Mouse (Mus musculus) left cerebral cortex, postnatal 10 days (tissue): Measurements from ENCODE around the gene Olfr114. TPM values are rescaled to one million over a fixed set of nuclear protein-coding genes. Genes with fewer than 3 reads are reported as not detected.

Experiments used
- DNase-seq, 2 experiments: peaks; one replicate each; pipeline ENCODE4 v3.0.0; 2021 to 2022; ENCODE audit warnings: low spot score in 2 of 2, mixed read lengths in 1 of 2; ENCODE audit errors: extremely low spot score in 1 of 2
- intact Hi-C: fragments of 180-260 bp; cut with DNase I; formaldehyde crosslinking; loops from one replicate; pipeline ENCODE4 v1.15.1; 2025
- total RNA-seq, 2 experiments: library from RNA; stranded (reverse); gene quantifications; 2 replicates each; pipeline ENCODE4 v1.2.3; 2021

Gene Olfr114
- total RNA-seq: not detected

DNA sequence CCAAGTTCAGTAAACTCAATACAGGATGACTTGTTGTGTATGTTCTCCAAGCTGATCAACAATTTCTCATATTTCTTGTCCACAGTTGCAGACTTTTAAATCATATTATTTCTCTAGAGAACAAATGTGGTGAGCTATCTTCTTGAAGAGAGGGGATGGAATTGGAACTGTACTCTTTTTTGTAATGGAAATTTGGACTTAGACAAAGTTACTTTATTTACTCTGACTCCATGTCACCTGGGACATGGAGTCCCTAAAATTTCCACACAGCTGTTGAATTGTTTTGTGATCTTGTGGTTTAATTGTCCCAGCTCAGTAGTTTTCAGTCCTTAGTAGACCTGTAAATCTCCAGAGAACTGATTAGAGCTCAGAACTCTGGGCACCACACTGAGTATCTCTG is at the start of gene Olfr114:
Gene Olfr114, minus strand, starts transcription at position 101 of the 400 bp plus-strand sequence.
- intact Hi-C loops: no loop called here
- no peak for DNase-seq

- intact Hi-C loops: no loop called here
- no peak for DNase-seq
Observed at GRCm38 (mm10) chr17:37627009-37627408, 34.5 kb upstream of the Olfr114 start, which contains the start of the genes Olfr115 and Olfr116. Olfr115 (minus strand) TSS chr17:37627109. Olfr116 (minus strand) TSS chr17:37627199.

DNA sequence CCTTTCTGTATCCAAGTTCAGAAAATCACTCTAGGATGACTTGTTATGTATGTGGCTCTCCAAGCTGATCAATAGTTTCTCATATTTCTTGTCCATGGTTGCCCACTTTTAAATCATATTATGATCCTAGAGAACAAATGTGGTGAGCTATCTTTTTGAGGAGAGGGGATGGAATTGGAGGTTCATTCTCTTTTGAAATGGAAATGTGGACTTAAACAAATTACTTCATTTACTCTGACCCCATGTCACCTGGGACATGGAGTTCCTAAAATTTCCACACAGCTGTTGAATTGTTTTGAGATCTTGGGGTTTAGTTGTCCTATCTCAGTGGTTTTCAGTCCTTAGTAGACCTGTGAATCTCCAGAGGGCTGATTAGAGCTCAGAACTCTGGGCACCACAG is 15.0 kb downstream of the Olfr114 start, which contains the start of gene Olfr113:
Gene Olfr113, minus strand, starts transcription at position 101 of the 400 bp plus-strand sequence.
- intact Hi-C loops: no loop called here
- DNase-seq: no peak

GRCm38 (mm10) chr17:37569351-37569750 is 23.2 kb downstream of the Olfr114 start, which contains the start of gene Olfr112:
Olfr112 (minus strand) TSS chr17:37569451.
- no peak for DNase-seq
- intact Hi-C loops: no loop called here

DNA sequence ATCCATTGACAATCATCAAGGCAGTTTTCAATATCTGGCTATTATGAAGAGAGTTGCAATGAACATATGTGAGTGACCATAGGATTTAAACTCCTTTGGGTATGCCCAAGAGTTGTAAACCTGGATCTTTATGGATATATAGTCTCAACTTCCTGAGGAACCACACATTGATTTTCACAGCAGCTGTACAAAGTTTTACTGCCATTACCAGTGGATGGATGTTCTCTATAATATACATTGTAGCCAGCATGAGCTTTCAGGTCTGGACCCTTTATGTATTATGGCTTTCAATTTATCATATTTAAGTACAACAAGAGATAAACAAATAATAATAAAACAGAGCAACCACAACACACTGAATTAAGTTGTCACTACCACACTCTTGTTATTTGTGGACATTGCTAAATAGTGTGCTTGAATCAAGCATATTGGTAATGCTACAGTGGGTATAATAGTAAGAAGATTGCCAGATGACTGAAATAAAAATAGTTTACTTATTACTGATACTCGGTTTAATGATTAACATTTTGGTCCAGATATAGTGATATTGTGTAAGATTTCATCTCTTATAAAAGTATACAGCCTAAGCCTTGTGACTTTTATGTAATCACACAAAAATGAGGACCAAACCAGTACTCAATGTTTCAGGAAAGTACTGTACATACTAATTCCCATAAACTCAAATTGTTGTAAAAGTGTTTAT is 33.5 kb downstream of the Olfr114 start:
- intact Hi-C loops: no loop called here
- DNase-seq: no peak

DNA sequence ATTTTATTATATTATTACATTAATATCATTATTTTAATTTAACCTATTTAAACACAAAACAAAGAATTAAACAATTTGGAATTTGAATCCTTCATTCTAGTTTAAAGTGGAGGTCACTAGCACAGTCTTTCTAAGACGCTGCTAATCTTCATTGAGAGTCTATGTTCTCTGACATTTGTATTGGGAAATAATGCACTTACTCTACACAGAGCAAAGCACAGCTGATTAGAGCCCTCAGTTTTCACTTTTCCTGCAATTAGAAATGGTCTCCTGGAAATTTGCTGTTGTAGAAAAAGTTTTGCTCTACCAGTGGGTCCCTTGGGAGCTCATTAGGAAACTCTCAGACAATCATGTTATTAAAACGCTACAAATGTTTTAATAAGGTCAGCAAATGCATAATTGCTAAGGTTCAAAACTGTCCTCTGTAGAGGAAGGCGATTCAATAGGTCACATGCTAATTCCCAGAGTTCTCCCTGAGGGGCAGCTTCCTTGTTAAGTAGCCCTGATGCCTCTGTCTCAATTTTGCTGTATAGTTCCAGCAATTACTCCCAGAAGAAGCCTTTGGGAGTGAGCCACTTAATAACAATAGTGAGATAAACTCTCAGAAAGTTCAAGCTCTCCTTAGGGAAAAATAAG is 48.6 kb downstream of the Olfr114 start:
- no peak for DNase-seq
- intact Hi-C loops: no loop called here

DNA sequence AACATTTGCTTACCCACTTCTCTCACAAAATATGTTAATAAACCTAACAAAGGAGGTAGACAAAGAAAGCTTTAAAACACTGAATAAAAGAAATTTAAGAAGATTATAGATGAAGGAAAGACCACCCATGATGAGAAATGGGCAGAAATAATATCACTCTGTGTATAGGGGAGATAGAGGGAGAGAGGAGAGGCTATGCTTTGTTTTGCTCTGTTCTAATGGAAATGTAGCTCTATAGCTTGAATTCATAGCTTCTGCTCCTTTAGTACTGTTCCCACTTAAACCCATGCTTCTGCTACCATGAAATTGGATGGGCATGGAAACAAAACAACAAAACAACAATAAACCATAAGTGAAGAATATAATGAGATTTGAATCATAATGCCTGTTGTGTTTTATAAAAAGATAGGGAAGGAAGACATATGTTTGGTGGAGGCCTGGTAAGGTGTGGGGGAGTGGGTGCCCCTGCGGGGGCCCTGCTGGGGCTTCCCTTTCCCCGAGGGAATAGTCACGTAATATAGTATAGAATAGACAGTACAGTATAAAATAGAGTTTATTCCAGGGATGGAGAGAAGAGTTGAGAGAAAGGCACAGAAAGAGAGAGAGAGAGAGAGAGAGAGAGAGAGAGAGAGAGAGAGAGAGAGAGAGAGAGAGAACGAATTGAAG is 51.0 kb downstream of the Olfr114 start:
- DNase-seq: no peak
- intact Hi-C loops: no loop called here

Other genes with a start within 250 kb of the Olfr114 start
- gene Olfr104-ps, start 233.2 kb downstream of the Olfr114 start, total RNA-seq: not detected
- gene Olfr105-ps, start 213.7 kb downstream of the Olfr114 start, total RNA-seq: not detected
- not detected for gene Olfr106-ps, start 202.3 kb downstream of the Olfr114 start, total RNA-seq
- under 1 TPM in 1 of 2 experiments, not detected in 1; 0.11 TPM for gene Olfr107, start 193.5 kb downstream of the Olfr114 start, total RNA-seq
- gene Olfr108, start 147.3 kb downstream of the Olfr114 start, total RNA-seq: not detected
- gene Olfr109, start 133.8 kb downstream of the Olfr114 start, total RNA-seq: not detected
- gene H2-M2, start 109.2 kb downstream of the Olfr114 start, total RNA-seq: not detected
- gene Olfr110, start 100.3 kb downstream of the Olfr114 start, total RNA-seq: not detected
- gene Olfr111, start 84.7 kb downstream of the Olfr114 start, total RNA-seq: not detected
- gene Olfr112, start 23.3 kb downstream of the Olfr114 start, total RNA-seq: not detected
- gene Olfr113, start 15.1 kb downstream of the Olfr114 start, total RNA-seq: not detected
- not detected for gene Olfr115, start 34.4 kb upstream of the Olfr114 start, total RNA-seq
- gene Olfr116, start 34.5 kb upstream of the Olfr114 start, total RNA-seq: not detected
- gene Olfr117, start 71.0 kb upstream of the Olfr114 start, total RNA-seq: not detected
- gene Olfr118, start 74.2 kb upstream of the Olfr114 start, total RNA-seq: not detected
- not detected for gene Olfr119, start 103.8 kb upstream of the Olfr114 start, total RNA-seq
- not detected for gene Olfr120, start 129.1 kb upstream of the Olfr114 start, total RNA-seq
- gene Olfr121, start 156.1 kb upstream of the Olfr114 start, total RNA-seq: not detected
- not detected for gene Olfr122, start 175.9 kb upstream of the Olfr114 start, total RNA-seq
- gene Olfr123, start 200.8 kb upstream of the Olfr114 start, total RNA-seq: not detected
- gene Olfr124, start 207.1 kb upstream of the Olfr114 start, total RNA-seq: not detected
- not detected for gene Olfr125, start 240.2 kb upstream of the Olfr114 start, total RNA-seq